Mouse (Mus musculus) olfactory bulb, adult 2 months (tissue): ENCODE measurements at regions not wholly inside any gene's neighbourhood (a gene's known extent, or its start where the extent isn't known, plus 50 kb on each side); places are given as distances from the start of the nearest gene placed in this dataset.

Experiments used
- H3K27ac ChIP-seq: fragments of 200-500 bp; 2 replicates; pipeline ENCODE4 v1.5.1; 2012; ENCODE audit warnings: low read depth, low read length; ENCODE audit not compliant: insufficient read depth
- H3K4me1 ChIP-seq: fragments of 200-500 bp; 2 replicates; pipeline ENCODE4 v1.6.1; 2012; ENCODE audit warnings: low read length; ENCODE audit not compliant: control insufficient read depth, insufficient read depth
- H3K4me3 ChIP-seq: fragments of 200-500 bp; 2 replicates; pipeline ENCODE4 v1.5.1; 2012; ENCODE audit warnings: mild to moderate bottlenecking, low read depth, low read length, moderate library complexity; ENCODE audit not compliant: insufficient read depth
- CTCF ChIP-seq: fragments of 200-500 bp; IDR thresholded peaks from 2 replicates; pipeline ENCODE4 v1.5.1; 2012; ENCODE audit warnings: low read depth, mild to moderate bottlenecking, low read length, moderate library complexity; ENCODE audit not compliant: insufficient read depth
- POLR2A ChIP-seq: fragments of 200-500 bp; IDR thresholded peaks from 2 replicates; pipeline ENCODE4 v1.6.1; 2012; ENCODE audit warnings: mild to moderate bottlenecking, low read depth, low read length, moderate library complexity; ENCODE audit not compliant: insufficient read depth
- WGBS: fragments of 180-500 bp; shearing (Covaris S2); methylation state at CpG from one replicate; pipeline ENCODE4 v1.1.7; 2018; 5-methylcytosine and 5-hydroxymethylcytosine counted together

GRCm38 (mm10) chr15:68739344-68739743, 2238.6 kb upstream of the Lrrc6 start:
- no peaks in the 10 kb centered on the region for H3K4me1 ChIP-seq
- WGBS = 89% methylated on average over 7 of the region's 7 CpGs
- no peak overlapping the region for H3K27ac ChIP-seq
- no peak overlapping the region for H3K4me3 ChIP-seq
- no peak for TF ChIP-seq POLR2A
- TF ChIP-seq CTCF = no peak

- WGBS = 62% methylated on average over 5 of the region's 5 CpGs
- no peak overlapping the region for H3K4me3 ChIP-seq
- H3K27ac ChIP-seq = no peak overlapping the region
- no peaks in the 10 kb centered on the region for H3K4me1 ChIP-seq
- TF ChIP-seq CTCF (no peak), POLR2A (no peak)
Measured at GRCm38 (mm10) chr15:68721250-68721649, 2220.5 kb upstream of the Lrrc6 start.

GRCm38 (mm10) chr15:68719486-68719885, 2218.8 kb upstream of the Lrrc6 start:
- H3K27ac ChIP-seq = no peak overlapping the region
- 84% methylated on average over 12 of the region's 12 CpGs for WGBS

GRCm38 (mm10) chr15:68714337-68714736, 2213.6 kb upstream of the Lrrc6 start:
- WGBS = 90% methylated on average over 4 of the region's 4 CpGs
- TF ChIP-seq CTCF = no peak
- no peaks in the 10 kb centered on the region for H3K4me1 ChIP-seq

More at GRCm38 (mm10) chr15:68719486-68719885, 2218.8 kb upstream of the Lrrc6 start:
- H3K4me1 ChIP-seq = no peaks in the 10 kb centered on the region
- no peak for TF ChIP-seq CTCF
- no peak for TF ChIP-seq POLR2A
- no peak overlapping the region for H3K4me3 ChIP-seq

GRCm38 (mm10) chr15:68707306-68707705, 2206.6 kb upstream of the Lrrc6 start:
- no peak overlapping the region for H3K4me3 ChIP-seq
- WGBS = 58% methylated on average over 3 of the region's 3 CpGs
- TF ChIP-seq CTCF (no peak), POLR2A (no peak)
- H3K27ac ChIP-seq = no peak overlapping the region
- no peaks in the 10 kb centered on the region for H3K4me1 ChIP-seq

More at GRCm38 (mm10) chr15:68714337-68714736, 2213.6 kb upstream of the Lrrc6 start:
- Histone ChIP-seq H3K27ac (no peak overlapping the region), H3K4me3 (no peak overlapping the region)

GRCm38 (mm10) chr15:68695041-68695650, 2194.4 kb upstream of the Lrrc6 start:
- no peak for TF ChIP-seq CTCF
- no peak for TF ChIP-seq POLR2A
- Histone ChIP-seq H3K4me3 (no peak overlapping the region), H3K27ac (no peak overlapping the region), H3K4me1 (no peaks in the 10 kb centered on the region)
- 36% methylated on average over 5 of the region's 5 CpGs for WGBS

- TF ChIP-seq CTCF (no peak), POLR2A (no peak)
- Histone ChIP-seq H3K4me3 (no peak overlapping the region), H3K4me1 (no peaks in the 10 kb centered on the region), H3K27ac (no peak overlapping the region)
- WGBS = 79% methylated on average over 1 of the region's 1 CpGs
Measured at GRCm38 (mm10) chr15:68667462-68667861, 2166.8 kb upstream of the Lrrc6 start.

- TF ChIP-seq CTCF (no peak), POLR2A (no peak)
- Histone ChIP-seq H3K4me3 (no peak overlapping the region), H3K4me1 (no peaks in the 10 kb centered on the region), H3K27ac (no peak overlapping the region)
Measured at GRCm38 (mm10) chr15:68665331-68665730, 2164.6 kb upstream of the Lrrc6 start.

GRCm38 (mm10) chr15:68656722-68657121, 2156.0 kb upstream of the Lrrc6 start:
- TF ChIP-seq POLR2A (no peak), CTCF (no peak)
- no peaks in the 10 kb centered on the region for H3K4me1 ChIP-seq
- no peak overlapping the region for H3K27ac ChIP-seq
- 24% methylated on average over 6 of the region's 6 CpGs for whole genome bisulfite sequencing
- no peak overlapping the region for H3K4me3 ChIP-seq

GRCm38 (mm10) chr15:68655046-68655445, 2154.3 kb upstream of the Lrrc6 start:
- no peak overlapping the region for H3K27ac ChIP-seq
- TF ChIP-seq POLR2A (no peak), CTCF (no peak)
- WGBS = over 99% methylated on average over 3 of the region's 3 CpGs
- H3K4me3 ChIP-seq = no peak overlapping the region
- no peaks in the 10 kb centered on the region for H3K4me1 ChIP-seq
